Mouse (Mus musculus): Measurements from ENCODE around the gene Vegfb.

- TF ChIP-seq GATA1 (IDR thresholded peaks at IDR 0.05; ENCODE audit: borderline replicate concordance, low read length): no peak
- no peak for TF ChIP-seq FLI1 (IDR thresholded peaks at IDR 0.05; ENCODE audit: low read length)
Observed at GRCm38 (mm10) chr19:7029531-7029930, 42.1 kb upstream of the Vegfb start.
